ENCODE assay signal across 14 mouse cellular contexts in the genomic region with DNA sequence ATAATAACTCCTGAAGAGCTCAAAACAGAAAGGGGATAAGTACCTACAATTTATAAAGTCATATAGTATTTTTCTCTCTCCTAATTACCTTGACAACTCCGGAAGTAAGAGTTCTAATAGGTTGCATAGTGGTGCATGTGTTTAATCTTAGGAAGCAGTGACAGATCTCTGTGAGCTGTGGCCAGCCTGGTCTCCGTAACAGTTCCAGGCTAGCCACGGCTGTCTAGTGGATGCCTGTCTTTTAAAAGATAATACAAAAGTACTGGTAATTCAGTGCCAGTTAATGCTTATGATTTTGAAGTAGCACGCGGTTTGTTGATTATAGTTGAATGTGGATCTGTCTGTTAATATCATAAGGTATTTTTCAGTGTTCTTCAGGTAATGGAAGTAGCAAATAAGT.
"Had no signal": no experiment of that assay in that cellular context is flagged by ENCODE, and none has a peak within 500 bp of the region (broad histone marks: within the 10 kb centered on the region; RNA-seq: fewer than 3 reads in every experiment).

No protein-coding gene starts in this region.

- H3K27ac ChIP-seq: midbrain, embryonic 13.5 days; midbrain, embryonic 15.5 days; neural tube, embryonic 12.5 days; stomach, embryonic 15.5 days; stomach, postnatal 0 days had no signal

- H3K4me3 ChIP-seq: midbrain, embryonic 13.5 days; midbrain, embryonic 15.5 days; neural tube, embryonic 12.5 days; stomach, embryonic 15.5 days had no signal

- H3K4me1 ChIP-seq: midbrain, embryonic 13.5 days; midbrain, embryonic 15.5 days; neural tube, embryonic 12.5 days; stomach, embryonic 15.5 days had no signal

- H3K9ac ChIP-seq: lung, embryonic 14.5 days; midbrain, embryonic 13.5 days; midbrain, embryonic 15.5 days; neural tube, embryonic 12.5 days; stomach, embryonic 15.5 days had no signal

- H3K27me3 ChIP-seq: midbrain, embryonic 13.5 days; midbrain, embryonic 15.5 days; neural tube, embryonic 12.5 days; stomach, embryonic 15.5 days had no signal

- ATAC-seq: midbrain, embryonic 13.5 days; midbrain, embryonic 15.5 days had no signal

- H3K9me3 ChIP-seq: midbrain, embryonic 13.5 days; midbrain, embryonic 15.5 days; neural tube, embryonic 12.5 days; stomach, embryonic 15.5 days had no signal

- DNase-seq: lung, adult 18-20 months; lung, embryonic 14.5 days; lung, postnatal 10 days; lung, postnatal 4 days; right cerebral cortex, postnatal 14 days; thymus, adult 2 months; thymus, postnatal 25 days; thymus, postnatal 4 days had no signal

- H3K4me2 ChIP-seq: lung, embryonic 14.5 days; midbrain, embryonic 11.5 days; midbrain, embryonic 13.5 days; midbrain, embryonic 15.5 days; neural tube, embryonic 12.5 days; stomach, embryonic 15.5 days had no signal
